In genomic region chr16:87714550-87714949, GRCm38 (mm10) we compare ENCODE assay signal across 21 mouse cellular contexts. TPM values are rescaled to one million over a fixed set of nuclear protein-coding genes. Genes with fewer than 3 reads are reported as not detected.
DNase-seq lines count a peak whose midpoint lies in the region; ATAC-seq lines count a peak whose summit lies in the region.
"Had no signal": no experiment of that assay in that cellular context is flagged by ENCODE, and none has a peak within 500 bp of the region (broad histone marks: within the 10 kb centered on the region; RNA-seq: fewer than 3 reads in every experiment).

No protein-coding gene starts in this region.

- peaks cover 58% of the 10 kb centered on the region for H3K4me1 ChIP-seq in heart, embryonic 10.5 days
- H3K4me1 ChIP-seq in liver, embryonic 13.5 days (replicated peaks): peaks cover 78% of the 10 kb centered on the region
- H3K4me1 ChIP-seq in liver, embryonic 11.5 days (replicated peaks; ENCODE audit: control insufficient read depth, insufficient read depth, low read length): peaks cover 36% of the 10 kb centered on the region
- peaks cover 93% of the 10 kb centered on the region for H3K4me1 ChIP-seq in megakaryocyte, embryonic 14.5 days

- DNase-seq in heart, embryonic 10.5 days (ENCODE audit: low spot score): peak; percentile 56
- DNase-seq in heart, postnatal 25 days (ENCODE audit: low spot score): no peak
- DNase-seq in liver, embryonic 13.5 days: no peak
- no peak for DNase-seq in liver, embryonic 11.5 days (ENCODE audit: low spot score)
- peak; percentile 37 for DNase-seq in ZHBTc4 (ENCODE audit: low read depth, low spot score)
- DNase-seq: adrenal gland, postnatal 10 days; adrenal gland, postnatal 36 days; cerebellum, adult 18-20 months; cerebellum, adult 9-10 months; cerebellum, postnatal 14 days; gastrocnemius, postnatal 10 days; gastrocnemius, postnatal 36 days; heart, postnatal 14 days had no signal

- intact Hi-C loops in heart, postnatal 25 days (cut with DNase I): loop anchor here (2.0 kb wide), 1 partner anchor 14 kb away; no protein-coding TSS in a partner anchor

- H3K4me2 ChIP-seq in liver, embryonic 13.5 days: no peak overlapping the region
- no peak overlapping the region for H3K4me2 ChIP-seq in liver, embryonic 11.5 days
- H3K4me2 ChIP-seq: forebrain, embryonic 13.5 days; heart, embryonic 12.5 days; hindbrain, embryonic 12.5 days; hindbrain, embryonic 15.5 days had no signal

- H3K4me3 ChIP-seq in heart, embryonic 10.5 days: no peak overlapping the region
- no peak overlapping the region for H3K4me3 ChIP-seq in liver, embryonic 13.5 days (replicated peaks)
- no peak overlapping the region for H3K4me3 ChIP-seq in liver, embryonic 11.5 days (ENCODE audit: low read depth, low read length)
- H3K4me3 ChIP-seq in megakaryocyte, embryonic 14.5 days (replicated peaks): peak overlapping the region; percentile 28
- H3K4me3 ChIP-seq: forebrain, embryonic 10.5 days; forebrain, embryonic 13.5 days; heart, embryonic 12.5 days; hindbrain, embryonic 12.5 days; hindbrain, embryonic 15.5 days had no signal

- ATAC-seq in liver, embryonic 13.5 days (ENCODE audit: low read depth): no peak
- no peak for ATAC-seq in liver, embryonic 11.5 days (replicated peaks; ENCODE audit: low FRiP score)
- ATAC-seq in megakaryocyte, adult 5-6 weeks (ENCODE audit: poor library complexity, severe bottlenecking): no peak
- ATAC-seq: forebrain, embryonic 13.5 days; forebrain, embryonic 16.5 days had no signal

- WGBS in heart, embryonic 10.5 days: 84% methylated on average over 9 of the region's 9 CpGs
- WGBS in liver, embryonic 13.5 days (ENCODE audit: insufficient replicate concordance): 89% methylated on average over 9 of the region's 9 CpGs
- 90% methylated on average over 9 of the region's 9 CpGs for WGBS in liver, embryonic 11.5 days

- H3K9me3 ChIP-seq in heart, embryonic 10.5 days: no peaks in the 10 kb centered on the region
- H3K9me3 ChIP-seq in liver, embryonic 13.5 days (replicated peaks): no peaks in the 10 kb centered on the region
- no peaks in the 10 kb centered on the region for H3K9me3 ChIP-seq in liver, embryonic 11.5 days (ENCODE audit: control insufficient read depth, low read length)
- no peaks in the 10 kb centered on the region for H3K9me3 ChIP-seq in megakaryocyte, embryonic 14.5 days
- H3K9me3 ChIP-seq: forebrain, embryonic 10.5 days; forebrain, embryonic 13.5 days; heart, embryonic 12.5 days; hindbrain, embryonic 12.5 days; hindbrain, embryonic 15.5 days had no signal

- no peak overlapping the region for H3K9ac ChIP-seq in liver, embryonic 13.5 days
- no peak overlapping the region for H3K9ac ChIP-seq in liver, embryonic 11.5 days (ENCODE audit: low read depth, low read length)
- H3K9ac ChIP-seq: forebrain, embryonic 13.5 days; heart, embryonic 12.5 days; hindbrain, embryonic 12.5 days; hindbrain, embryonic 15.5 days had no signal

- no peak overlapping the region for H3K27ac ChIP-seq in heart, embryonic 10.5 days
- peak overlapping the region; percentile 96 for H3K27ac ChIP-seq in liver, embryonic 13.5 days
- no peak overlapping the region for H3K27ac ChIP-seq in liver, embryonic 11.5 days (ENCODE audit: low read depth, low read length)
- H3K27ac ChIP-seq: forebrain, embryonic 10.5 days; forebrain, embryonic 13.5 days; hindbrain, embryonic 12.5 days; hindbrain, embryonic 15.5 days had no signal

- H3K36me3 ChIP-seq in heart, embryonic 10.5 days: peaks cover 6% of the 10 kb centered on the region
- peaks cover 37% of the 10 kb centered on the region for H3K36me3 ChIP-seq in liver, embryonic 13.5 days
- no peaks in the 10 kb centered on the region; the same call in 1 of the 2 replicates for H3K36me3 ChIP-seq in liver, embryonic 11.5 days (ENCODE audit: control insufficient read depth, insufficient read depth, low read length)
- H3K36me3 ChIP-seq in megakaryocyte, embryonic 14.5 days (replicated peaks; ENCODE audit: low read length): peaks cover 78% of the 10 kb centered on the region

- H3K27me3 ChIP-seq in heart, embryonic 10.5 days (ENCODE audit: insufficient read depth, poor library complexity, severe bottlenecking): no peaks in the 10 kb centered on the region
- H3K27me3 ChIP-seq in liver, embryonic 13.5 days: no peaks in the 10 kb centered on the region
- H3K27me3 ChIP-seq in liver, embryonic 11.5 days (replicated peaks; ENCODE audit: control insufficient read depth, insufficient read depth, low read length): no peaks in the 10 kb centered on the region
- no peaks in the 10 kb centered on the region for H3K27me3 ChIP-seq in megakaryocyte, embryonic 14.5 days (replicated peaks)
- H3K27me3 ChIP-seq: forebrain, embryonic 13.5 days; heart, embryonic 12.5 days; hindbrain, embryonic 12.5 days; hindbrain, embryonic 15.5 days had no signal

RNA-seq across cellular contexts. Expression of gene Bach1, which starts 15.8 kb away (rescaled TPM):
- polyA plus RNA-seq in heart, embryonic 10.5 days (2016; fragmentation: Nextera tagmentation; extraction: Ambion mirVana): 8.5 and 9.4 TPM in 2 replicates
- total RNA-seq in heart, postnatal 25 days (2021): 10 to 100 TPM; 25.8 to 33.0 TPM
- 6.3 and 9.0 TPM in 2 replicates for polyA plus RNA-seq in liver, embryonic 13.5 days (2015; fragmentation: Nextera tagmentation; extraction: Ambion mirVana)
- polyA plus RNA-seq in liver, embryonic 11.5 days (2014; fragmentation: Nextera tagmentation; extraction: Ambion mirVana): 10.6 and 11.1 TPM in 2 replicates
- 6.0 and 6.3 TPM in 2 replicates for polyA plus RNA-seq in megakaryocyte, embryonic 14.5 days (2012; ENCODE audit: insufficient read depth, low replicate concordance)
- 52.2 and 53.5 TPM in 2 replicates for total RNA-seq in megakaryocyte, adult 5-6 weeks (2015)
- total RNA-seq in megakaryocyte, adult 5-6 weeks (2017): 90.8 and 98.4 TPM in 2 replicates

Comparison
In these comparisons a context has a peak if more than half of its experiments do, and no peak if none do; other contexts are left out.
1. DNase-seq: peak in heart, embryonic 10.5 days (single experiment) and ZHBTc4 (single experiment); none in heart, postnatal 25 days (single experiment), liver, embryonic 13.5 days (single experiment) and liver, embryonic 11.5 days (single experiment).